Mouse (Mus musculus) layer of hippocampus, adult 2 months (tissue): ENCODE results near the gene Dusp21. TPM values are rescaled to one million over a fixed set of nuclear protein-coding genes. Genes with fewer than 3 reads are reported as not detected.

Experiments used
- DNase-seq, 2 experiments: peaks; one replicate each; pipeline ENCODE4 v3.0.0; 2022; ENCODE audit warnings: low spot score in 2 of 2
- H3K27ac ChIP-seq: fragments of 200-600 bp; 2 replicates; pipeline ENCODE4 v1.8.1; 2022
- H3K4me3 ChIP-seq: fragments of 200-600 bp; 2 replicates; pipeline ENCODE4 v1.8.1; 2022; ENCODE audit warnings: mild to moderate bottlenecking
- CTCF ChIP-seq: fragments of 200-600 bp; conservative IDR thresholded peaks from 2 replicates; pipeline ENCODE4 v1.8.1; 2022; ENCODE audit warnings: antibody characterized with exemption, mild to moderate bottlenecking, moderate library complexity
- total RNA-seq, 2 experiments: library from RNA; stranded (reverse); gene quantifications; 2 replicates each; pipeline ENCODE4 v1.2.3; 2021

Dusp21 gene
- total RNA-seq, 2 experiments from 2014 or later: not detected

GRCm38 (mm10) chrX:18187203-18187602 lies 41.5 kb downstream of the Dusp21 start:
- Histone ChIP-seq H3K4me3 (no peak overlapping the region), H3K27ac (no peak overlapping the region)
- DNase-seq: no peak
- no peak for TF ChIP-seq CTCF

GRCm38 (mm10) chrX:18188293-18188692 lies 42.6 kb downstream of the Dusp21 start:
- no peak overlapping the region for H3K4me3 ChIP-seq
- no peak for TF ChIP-seq CTCF
- DNase-seq: no peak
- no peak overlapping the region for H3K27ac ChIP-seq

Other genes starting within 250 kb of the Dusp21 start
- 10 to 100 TPM; 37.3 to 59.2 TPM for gene Kdm6a, start 16.7 kb downstream of the Dusp21 start, total RNA-seq